Mouse (Mus musculus): ENCODE measurements around the gene Cdyl2.
A peak's percentile ranks its signal among the peaks of the same experiment; 100 is the strongest.

The Cdyl2 gene

GRCm38 (mm10) chr8:116619686-116620320, 113.0 kb downstream of the Cdyl2 start:
- DNase-seq: no peak

DNA sequence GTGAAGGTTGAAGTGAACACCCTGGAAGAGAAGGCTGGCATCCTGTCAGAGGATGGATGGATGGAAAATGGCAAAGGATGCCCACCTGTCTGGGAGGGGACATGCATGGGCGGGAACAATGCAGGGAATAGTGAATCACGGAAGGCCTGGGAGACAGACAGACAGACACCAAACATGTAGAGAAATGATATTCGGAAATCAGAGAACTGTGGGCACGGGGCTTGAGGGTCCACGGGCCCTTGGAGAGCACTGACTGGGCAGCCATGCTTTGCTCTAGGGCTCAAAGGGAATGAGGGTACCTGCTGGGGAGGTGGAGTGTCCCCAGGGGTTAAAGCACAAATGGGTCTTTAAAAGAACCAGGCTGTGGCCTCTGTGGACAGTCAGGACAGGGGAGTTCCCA, 113.6 kb downstream of the Cdyl2 start:
- DNase-seq: no peak

- no peak for DNase-seq
These were observed 114.0 kb downstream of the Cdyl2 start for GRCm38 (mm10) chr8:116618797-116619196.

GRCm38 (mm10) chr8:116617891-116618290, 114.9 kb downstream of the Cdyl2 start:
- no peak for DNase-seq

- no peak for DNase-seq
These were observed 116.4 kb downstream of the Cdyl2 start for GRCm38 (mm10) chr8:116616369-116616768.

- DNase-seq: no peak
These were observed 117.9 kb downstream of the Cdyl2 start for GRCm38 (mm10) chr8:116614901-116615300.

DNA sequence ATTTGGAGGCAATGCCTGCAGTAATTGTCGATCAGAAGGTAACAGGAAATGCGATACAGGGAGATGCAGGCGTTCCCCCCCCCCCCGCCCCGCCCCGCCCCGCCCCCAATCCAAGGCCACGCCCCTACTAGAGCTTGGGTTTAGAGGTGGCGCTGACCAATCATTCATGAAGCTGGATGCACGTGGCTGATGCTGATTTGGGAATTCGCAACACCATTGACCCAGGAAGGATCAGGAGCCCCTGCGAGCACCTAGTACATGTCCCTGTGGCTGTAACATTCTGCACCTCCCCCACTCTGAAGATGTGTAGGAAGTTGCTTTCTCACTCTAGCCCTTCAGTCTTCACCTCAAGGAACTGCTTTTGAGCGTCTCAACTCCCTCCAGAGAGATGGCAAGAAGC, 126.6 kb downstream of the Cdyl2 start:
- DNase-seq: no peak

DNA sequence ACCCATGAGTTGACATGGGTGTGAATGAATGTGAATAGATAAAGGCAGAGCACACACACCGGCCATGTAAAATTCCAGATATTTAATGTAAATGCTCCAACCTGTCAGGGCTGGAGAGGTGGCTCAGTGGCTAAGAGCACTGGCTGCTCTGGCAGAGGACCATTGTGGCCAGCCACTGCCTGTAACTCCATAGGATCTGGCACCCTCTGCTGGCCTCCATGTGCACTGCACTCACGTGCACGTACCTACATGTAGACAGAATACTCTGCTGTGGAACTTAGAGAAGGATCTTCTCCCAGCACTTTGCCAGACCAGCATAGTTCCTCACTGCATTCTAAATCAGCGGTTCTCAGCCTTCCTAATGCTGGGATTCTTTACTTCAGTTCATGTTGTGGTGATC, 130.0 kb downstream of the Cdyl2 start:
- DNase-seq: peak; percentile 16

- no peak for DNase-seq
These were observed 133.1 kb downstream of the Cdyl2 start for GRCm38 (mm10) chr8:116599728-116600127.

GRCm38 (mm10) chr8:116591226-116591625, 141.6 kb downstream of the Cdyl2 start:
- DNase-seq: no peak

GRCm38 (mm10) chr8:116590546-116590945, 142.2 kb downstream of the Cdyl2 start:
- no peak for DNase-seq

DNA sequence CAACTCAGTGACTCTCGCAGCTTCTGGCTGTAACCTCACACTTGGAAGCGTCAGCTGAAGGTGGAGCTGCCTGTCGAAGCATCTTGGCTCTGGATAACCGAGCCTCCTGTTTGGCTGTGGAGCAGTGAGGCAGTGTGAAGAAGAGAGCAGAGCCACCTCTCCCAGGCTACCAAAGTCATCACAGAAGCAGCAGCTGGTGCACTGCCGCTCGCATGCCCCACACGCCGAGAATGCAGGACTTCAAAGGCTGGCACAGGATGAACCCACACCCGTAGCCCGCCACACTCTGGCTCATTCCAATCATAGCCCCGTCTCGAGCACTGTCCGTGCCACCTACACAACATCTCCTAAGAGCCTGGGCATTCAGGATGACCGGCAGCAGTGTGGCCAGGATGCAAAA, 142.7 kb downstream of the Cdyl2 start:
- DNase-seq: no peak

- DNase-seq: peak; percentile 20
These were observed 144.9 kb downstream of the Cdyl2 start for GRCm38 (mm10) chr8:116587616-116588468.

DNA sequence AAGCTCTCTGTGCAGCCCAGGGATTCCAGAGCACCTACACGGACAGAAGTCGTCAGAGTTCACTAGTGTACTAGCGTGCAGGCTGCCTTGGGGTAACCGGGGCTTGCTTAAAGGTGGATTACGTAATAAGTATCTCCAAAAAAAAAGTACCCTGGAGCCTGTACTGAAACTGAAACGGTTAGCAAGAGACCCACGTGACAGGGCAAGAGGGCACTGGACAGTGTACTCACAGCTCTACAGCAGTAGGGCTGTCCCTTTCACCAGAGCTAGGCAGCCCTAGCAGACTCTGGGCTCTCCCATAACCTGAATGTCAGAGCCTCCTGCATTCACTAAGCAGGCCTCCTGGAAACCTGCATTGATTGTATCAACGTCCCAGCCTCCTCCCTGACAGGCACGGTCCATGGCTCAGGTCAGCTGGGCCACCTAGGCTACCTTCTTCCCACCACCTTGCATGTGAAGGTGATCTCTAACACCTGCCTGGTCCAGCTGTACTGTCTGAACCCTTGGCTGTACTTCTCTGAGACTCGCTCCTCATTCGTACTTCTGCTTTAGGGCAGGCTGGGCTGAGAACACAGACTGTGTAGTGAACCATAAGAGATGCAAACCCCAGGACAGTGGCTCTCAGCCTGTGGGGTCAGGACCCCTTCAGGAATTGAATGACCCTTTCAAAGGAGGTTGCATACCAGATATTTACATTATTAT, 151.3 kb downstream of the Cdyl2 start:
- peak; percentile 67 for DNase-seq

GRCm38 (mm10) chr8:116576732-116577131, 156.1 kb downstream of the Cdyl2 start:
- DNase-seq: no peak

DNA sequence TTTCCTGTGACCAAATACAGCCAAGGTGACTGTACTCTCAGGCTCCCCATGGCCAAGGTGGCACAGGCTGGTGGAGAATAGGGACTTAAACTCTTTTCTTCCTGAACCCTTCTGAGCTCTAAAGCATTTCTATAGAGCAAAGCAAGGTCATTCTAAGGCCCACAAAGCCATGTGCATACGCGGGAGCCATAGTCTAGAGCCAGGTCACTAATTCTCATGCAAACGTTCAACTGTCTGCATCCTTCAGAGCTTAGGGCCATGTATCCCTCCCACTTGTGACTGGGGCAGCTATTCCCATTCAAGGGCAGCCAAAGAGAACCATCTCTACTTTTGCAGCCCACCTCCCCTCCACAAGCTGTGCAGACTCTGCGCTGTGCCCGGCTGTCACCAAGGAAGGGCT, 159.7 kb downstream of the Cdyl2 start:
- no peak for DNase-seq

DNA sequence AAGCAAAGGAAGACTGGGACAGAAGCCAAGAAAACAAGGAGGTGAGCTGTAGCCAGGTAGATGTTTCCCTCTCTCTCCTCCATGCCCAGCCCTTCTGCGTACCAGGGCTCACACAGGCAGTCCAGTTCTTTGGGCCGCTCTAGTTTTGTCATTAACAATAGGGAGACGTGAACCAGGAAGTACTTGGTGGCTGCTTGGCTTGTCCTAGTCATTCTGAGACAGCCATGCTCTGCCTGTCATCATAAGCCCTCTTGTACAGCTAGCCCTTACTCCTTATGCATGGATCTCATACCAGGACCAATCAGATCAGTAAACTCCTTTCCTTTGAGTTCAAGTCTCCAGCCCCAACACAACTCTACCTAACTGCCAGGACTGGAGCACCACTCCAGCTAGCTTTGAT, 180.0 kb downstream of the Cdyl2 start:
- no peak for DNase-seq

GRCm38 (mm10) chr8:116552255-116552654, 180.5 kb downstream of the Cdyl2 start:
- DNase-seq: no peak

- no peak for DNase-seq
These were observed 189.4 kb downstream of the Cdyl2 start for GRCm38 (mm10) chr8:116543366-116543765.

DNA sequence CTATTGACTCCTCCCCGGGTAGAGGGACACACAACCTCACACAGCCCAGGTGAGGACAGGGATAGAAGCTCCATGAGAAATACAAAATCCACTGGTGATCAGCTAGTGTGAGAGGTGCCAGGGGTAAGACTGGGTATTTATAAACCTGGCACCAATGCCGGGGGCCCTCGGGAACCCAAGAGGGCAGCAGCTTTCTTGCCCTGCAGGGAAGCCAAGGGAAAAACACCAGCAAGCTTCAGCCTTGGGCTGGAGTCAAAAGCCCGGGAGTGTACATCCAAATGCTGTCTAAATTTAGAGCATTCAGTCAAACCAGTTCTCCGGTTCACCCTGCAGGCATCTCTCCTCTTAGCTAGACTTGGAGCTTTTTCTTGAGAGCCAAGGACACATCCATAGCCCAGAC, 189.9 kb downstream of the Cdyl2 start:
- no peak for DNase-seq

- DNase-seq: no peak
These were observed 192.7 kb downstream of the Cdyl2 start for GRCm38 (mm10) chr8:116540136-116540535.

DNA sequence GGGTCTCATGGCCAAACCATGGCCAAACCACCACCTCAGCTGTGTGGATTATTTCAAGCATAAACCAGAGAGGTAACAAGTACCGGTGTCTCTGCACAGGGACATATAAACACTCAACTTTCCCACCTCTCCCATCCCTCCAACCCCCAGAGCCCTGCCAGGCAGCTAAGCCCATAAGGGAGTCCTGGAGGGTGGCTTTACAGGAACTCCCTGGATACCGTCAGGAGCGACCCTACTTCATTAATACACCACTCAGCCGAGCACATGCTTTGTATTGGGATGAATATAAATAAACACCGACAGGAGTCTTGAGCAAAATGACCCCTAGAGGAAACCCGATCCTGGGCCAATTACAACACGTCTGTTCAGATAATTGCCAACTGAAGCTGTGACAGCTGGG, 194.0 kb downstream of the Cdyl2 start:
- DNase-seq: no peak

DNA sequence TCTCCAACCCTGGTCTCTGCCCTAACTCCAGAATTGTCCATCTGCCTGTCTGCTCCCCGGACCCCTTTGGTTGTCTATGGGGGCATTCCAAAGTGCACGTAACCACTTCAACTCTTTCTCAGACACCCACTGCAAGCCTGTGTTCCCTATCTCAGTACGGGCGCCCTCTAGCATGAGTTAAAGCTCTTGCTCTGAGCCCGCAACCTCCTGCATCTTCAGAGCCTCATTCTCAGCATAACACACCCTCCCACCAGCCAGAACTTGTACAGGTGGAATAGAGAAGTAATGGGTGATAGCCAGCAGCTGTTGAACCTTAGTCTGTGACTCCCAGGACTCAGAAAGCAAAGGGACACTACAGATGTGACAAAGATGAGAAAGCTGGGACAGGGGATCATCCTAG, 196.0 kb downstream of the Cdyl2 start:
- no peak for DNase-seq

DNA sequence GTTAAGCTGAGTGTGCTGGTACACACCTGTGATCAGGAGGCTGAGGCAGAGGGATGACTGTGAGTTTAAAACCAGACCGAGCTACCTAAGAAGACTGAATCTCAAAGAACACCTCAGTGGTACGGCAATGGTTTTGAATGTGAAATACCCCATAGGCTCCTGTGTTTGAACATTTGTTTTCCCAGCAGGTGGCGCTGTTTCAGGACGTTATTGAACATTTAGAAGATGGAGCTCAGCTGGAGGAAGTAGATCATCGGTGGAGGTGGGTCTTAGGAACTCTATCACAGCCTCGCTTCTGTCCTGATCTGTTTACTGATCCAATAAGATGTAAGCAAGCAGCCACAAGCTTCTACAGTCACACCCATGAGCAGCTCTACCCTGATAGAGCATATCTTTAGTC, 199.7 kb downstream of the Cdyl2 start:
- no peak for DNase-seq
